Mouse (Mus musculus): ENCODE measurements around the gene Uba7.

Gene Uba7

DNA sequence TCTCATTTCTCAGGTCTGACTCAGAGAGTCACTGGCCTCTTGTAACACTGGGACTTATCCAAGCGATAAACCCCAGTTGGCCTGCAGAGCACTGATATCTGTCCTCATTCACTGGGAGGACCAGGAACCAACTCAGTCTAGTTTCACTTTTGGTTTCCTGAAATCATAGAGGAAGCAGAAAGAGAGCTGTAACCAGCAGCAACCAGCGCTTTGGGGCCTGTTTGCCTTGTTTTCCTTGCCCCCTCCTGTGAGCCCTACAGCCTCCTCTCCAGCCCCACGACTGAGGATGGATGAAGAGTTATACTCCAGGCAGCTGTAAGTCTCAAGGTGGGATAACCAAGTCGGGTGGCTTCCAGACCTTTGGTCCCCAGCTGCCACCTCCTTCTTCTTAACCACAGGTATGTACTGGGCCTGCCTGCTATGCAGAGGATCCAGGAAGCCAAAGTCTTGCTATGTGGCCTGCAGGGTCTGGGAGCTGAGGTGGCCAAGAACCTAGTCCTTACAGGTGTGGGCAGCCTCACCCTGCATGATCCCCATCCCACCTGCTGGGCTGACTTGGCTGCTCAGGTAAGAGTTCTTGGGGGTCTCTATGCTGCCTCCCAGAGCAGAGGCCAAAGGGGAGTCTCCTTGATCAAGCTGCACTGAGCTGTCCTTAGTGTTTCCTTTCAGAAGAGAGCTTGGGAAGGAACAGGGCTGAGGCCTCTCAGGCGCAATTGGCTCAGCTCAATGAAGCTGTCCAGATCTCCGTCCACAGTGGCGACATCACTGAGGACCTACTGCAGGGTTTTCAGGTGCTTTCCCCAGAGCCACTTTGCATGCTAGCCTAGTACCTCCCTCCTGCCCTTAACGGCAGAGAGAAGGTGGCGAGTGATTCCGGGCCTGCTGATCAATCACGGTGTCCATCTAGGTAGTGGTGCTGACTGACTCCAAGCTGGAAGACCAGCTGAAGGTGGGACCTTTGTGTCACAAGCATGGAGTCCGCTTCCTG is at the start of gene Uba7:
TSS of gene Uba7 (plus strand) at position 107 of the 988 bp plus-strand sequence.
- DNase-seq (ENCODE audit: low spot score), result no peak

DNA sequence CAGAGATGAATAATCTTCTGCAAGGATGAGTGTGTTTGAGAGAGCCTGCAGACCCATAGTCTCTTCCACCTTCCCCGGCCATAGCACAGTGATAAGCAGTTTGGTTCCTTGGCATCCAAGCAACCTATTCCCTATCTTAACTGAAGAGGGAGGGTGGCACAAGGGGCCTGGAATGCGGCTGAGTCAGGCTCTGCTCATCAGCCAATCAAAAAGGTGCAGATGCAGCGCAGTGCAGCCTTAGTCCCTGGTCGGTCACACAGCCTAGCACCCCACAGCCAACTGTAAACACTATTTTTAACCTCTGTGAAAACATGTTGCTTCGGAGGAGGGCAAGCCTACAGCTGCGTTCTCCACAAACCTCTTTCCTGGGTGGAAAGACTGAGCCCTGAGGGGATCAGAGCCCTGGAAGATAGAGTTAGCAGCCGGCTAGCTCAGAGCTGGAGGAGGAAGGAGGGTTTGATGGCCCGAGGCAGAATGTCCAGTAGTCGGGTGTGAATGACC is 48.3 kb upstream of the Uba7 start:
- DNase-seq (ENCODE audit: low spot score), result no peak

DNA sequence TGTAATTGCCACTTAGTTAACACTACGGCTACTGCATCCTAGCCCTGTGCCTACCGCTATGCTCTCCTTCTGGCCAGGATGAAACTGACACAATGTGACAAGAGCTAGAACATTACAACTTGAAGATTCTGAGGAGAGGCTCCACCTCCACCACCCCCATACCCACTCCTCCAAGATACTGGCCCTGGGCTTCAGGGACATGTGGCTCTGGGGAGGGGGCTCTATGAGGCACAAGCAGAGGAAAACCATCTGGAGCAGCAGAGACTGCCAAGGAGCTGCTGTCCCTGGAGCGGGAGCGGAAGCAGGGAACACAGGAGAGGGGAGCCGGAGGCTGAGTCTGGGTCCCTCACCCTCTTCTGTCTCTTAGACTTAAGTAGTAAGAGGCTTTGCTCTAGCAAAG is 47.6 kb upstream of the Uba7 start:
- no peak for DNase-seq (ENCODE audit: low spot score)

DNA sequence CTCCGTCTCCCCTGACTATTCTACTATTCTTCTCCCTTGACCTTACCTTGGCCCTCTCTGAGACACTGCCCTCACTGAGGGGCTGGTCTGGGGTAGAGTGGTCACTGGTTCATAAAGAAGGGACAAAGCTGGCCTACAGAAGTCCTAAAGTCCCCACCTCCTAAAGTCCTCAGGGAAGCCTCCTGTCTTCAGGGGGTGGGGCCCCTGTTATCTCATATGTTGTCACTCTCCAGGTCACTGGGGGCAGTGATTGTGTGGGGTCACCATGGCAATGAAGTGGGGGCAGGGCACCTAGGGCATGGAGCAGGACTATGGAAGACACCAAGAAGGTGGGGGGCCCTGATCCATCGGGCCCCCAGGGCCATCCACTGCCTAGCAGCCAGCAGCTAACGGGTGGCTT is 47.1 kb upstream of the Uba7 start, which contains the start of gene Actl11:
TSS of gene Actl11 (plus strand) at position 301 of the 400 bp plus-strand sequence.
- DNase-seq (ENCODE audit: low spot score), result no peak

DNA sequence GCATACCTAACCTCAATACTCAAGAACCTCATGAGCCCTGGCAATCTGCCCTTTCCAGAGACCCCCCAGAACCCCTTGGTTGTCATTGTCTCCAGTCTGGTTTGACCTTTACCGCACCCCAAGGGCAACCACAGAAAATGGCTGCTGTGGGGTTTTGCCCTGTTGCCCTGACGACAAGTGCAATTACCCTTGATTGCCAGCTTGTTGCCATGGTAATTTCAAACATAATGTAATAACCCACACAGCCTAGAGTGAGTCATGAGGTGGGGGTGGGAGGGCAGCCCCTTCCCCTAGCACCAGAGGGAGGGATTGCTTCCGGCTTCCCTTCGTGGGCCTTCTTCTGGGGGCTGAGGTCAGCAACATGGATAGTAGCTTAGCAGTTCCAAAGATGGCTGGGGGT is 43.1 kb upstream of the Uba7 start:
- no peak for DNase-seq (ENCODE audit: low spot score)

DNA sequence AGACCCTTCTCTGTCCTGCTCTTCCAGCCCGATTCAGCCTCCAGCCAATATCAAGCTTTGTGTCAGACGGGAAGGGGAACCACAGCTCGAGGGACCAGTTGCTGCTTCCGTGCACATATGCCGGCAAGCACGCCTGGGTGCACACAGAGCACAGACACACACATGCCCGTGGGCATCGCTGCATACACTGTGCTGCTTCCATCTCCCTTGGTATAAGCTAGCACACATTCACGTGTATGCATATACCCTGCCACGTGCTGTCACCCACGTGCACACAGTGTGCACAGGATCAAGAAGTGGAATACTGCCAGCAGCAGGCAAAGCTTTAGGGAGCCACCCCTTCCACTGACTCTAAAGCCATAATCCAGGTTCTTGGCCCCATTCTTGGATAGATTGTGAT is 41.2 kb upstream of the Uba7 start:
- DNase-seq (ENCODE audit: low spot score), result no peak

DNA sequence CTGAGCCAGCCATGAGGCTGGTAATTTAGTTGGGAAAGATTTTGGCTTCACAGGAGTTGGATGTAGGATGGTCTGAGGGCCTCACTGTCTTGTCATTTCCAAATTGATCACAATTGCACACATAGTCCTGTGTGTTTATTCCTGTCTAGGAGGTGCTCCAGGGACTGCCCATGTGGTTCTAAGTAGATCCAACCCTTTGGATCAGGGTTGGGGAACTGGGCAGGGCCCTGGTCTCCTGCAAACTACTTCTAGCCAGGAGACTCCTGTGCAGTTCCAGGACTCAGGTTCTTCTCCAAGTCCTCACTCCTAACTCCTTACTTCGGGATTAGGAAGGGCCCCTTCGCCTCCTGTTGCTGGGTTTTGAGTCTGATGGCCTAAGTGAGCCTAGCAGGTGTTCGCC is 39.9 kb upstream of the Uba7 start, which contains the start of gene Camkv:
TSS of gene Camkv (plus strand) at position 301 of the 400 bp plus-strand sequence.
- DNase-seq (ENCODE audit: low spot score), result no peak

DNA sequence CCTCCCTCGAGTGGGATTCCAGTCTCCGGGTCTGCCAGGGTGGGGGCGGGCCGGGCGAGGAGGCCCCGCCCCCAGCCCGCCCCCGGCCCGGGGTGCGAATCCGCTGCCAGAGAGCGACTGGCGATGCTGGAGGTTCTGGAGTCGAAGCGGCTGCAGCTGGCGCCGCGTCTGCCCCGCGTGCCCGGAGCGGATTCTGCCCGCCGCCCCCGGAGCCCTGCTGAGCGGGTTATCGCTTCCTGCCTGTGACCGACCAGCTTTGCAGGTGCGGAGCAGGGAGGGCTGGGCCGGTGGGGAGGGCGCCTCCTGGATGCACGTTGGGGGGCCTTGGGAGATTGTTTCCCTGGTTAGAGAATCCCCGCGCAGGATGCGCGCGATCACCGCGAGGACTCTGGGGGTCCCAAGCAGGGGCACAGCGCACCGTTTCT is 39.5 kb upstream of the Uba7 start:
- DNase-seq (ENCODE audit: low spot score), result no peak

DNA sequence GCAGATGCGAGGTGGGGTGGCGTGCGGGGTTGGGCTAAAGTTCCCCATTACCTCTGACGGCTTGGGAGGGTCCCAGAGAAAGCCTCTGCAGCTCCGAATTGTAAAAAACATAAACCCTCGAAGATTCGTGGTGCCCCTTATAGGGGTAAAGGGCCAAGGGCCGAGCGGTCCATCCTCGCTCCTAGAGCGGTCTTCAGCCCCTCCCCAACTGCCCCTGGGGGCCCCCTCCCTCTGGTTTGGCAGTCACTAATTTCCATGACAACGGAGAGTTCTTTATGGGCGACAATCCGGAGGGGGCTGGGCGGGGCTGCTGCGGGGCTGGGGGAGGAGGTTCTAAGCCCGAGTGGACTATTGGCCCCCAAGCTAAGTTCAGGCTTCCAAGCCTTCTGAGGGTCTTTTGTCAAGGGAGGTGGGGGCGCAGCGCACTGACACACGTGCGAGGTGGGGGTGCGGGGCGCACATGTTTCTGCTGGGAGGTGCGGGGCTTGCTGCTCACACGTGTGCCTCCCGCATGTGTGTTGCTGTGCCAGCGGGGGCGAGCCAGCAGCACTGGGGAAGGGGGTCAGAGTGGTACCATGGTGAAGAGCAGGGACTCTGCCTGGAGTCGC is 39.0 kb upstream of the Uba7 start:
- DNase-seq (ENCODE audit: low spot score), result no peak

DNA sequence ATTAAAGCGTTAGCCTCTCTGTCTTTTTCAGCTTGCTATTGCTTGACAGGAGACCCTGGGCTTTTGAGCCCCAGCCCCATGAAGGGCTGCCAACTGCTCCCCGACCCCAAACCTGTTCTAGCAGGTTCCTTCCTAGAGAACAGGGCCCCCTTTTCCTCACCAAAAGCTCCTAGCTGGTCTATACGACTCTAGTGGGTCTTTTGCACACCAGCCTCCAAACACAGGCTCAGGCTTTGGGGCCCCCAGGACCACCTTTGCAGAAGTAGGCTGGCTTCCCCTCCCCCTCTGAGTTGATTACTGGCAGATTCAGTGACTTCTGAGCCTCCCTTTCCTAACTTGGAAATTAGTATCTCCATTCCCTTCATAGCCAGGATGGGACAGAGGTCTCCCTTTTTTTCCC is 38.5 kb upstream of the Uba7 start:
- DNase-seq (ENCODE audit: low spot score), result no peak

DNA sequence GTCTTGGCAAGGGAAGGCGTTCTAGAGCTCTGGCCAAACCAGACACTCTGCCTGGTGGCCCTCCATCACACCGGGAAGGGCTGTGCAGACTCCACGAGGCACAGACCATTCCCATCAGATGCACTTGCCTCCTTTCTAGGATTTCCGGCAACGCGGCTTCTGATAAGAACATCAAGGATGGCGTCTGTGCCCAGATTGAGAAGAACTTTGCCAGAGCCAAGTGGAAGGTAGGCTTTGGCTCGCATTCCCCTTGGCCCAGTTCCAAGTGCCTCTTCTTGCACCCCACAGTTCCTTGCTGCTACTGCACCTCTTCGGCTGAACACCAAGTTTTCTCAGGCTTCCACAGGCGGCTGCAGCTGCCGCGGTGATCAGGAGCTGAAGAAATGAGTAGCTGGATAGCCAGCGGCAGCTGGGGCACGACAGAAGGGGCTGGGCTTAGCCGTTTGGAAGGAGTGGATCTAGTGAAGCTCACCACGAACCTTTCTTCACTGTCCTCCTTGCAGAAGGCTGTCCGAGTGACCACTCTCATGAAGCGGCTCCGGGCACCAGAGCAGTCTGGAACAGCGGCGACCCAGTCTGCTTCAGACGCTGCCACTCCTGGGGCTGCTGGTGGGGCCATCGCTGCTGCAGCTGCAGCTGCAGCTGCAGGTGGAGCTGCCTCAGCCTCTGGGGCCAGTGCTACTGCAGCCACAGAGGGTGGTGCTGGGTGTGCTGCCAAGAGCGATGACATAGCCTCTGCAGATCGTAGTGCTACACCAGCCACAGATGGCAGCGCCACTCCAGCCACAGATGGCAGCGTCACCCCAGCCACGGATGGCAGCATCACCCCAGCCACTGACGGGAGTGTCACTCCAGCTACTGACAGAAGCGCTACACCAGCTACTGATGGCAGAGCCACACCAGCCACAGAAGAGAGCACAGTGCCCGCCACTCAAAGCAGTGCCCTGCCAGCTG is 27.8 kb upstream of the Uba7 start:
- DNase-seq (ENCODE audit: low spot score), result no peak

DNA sequence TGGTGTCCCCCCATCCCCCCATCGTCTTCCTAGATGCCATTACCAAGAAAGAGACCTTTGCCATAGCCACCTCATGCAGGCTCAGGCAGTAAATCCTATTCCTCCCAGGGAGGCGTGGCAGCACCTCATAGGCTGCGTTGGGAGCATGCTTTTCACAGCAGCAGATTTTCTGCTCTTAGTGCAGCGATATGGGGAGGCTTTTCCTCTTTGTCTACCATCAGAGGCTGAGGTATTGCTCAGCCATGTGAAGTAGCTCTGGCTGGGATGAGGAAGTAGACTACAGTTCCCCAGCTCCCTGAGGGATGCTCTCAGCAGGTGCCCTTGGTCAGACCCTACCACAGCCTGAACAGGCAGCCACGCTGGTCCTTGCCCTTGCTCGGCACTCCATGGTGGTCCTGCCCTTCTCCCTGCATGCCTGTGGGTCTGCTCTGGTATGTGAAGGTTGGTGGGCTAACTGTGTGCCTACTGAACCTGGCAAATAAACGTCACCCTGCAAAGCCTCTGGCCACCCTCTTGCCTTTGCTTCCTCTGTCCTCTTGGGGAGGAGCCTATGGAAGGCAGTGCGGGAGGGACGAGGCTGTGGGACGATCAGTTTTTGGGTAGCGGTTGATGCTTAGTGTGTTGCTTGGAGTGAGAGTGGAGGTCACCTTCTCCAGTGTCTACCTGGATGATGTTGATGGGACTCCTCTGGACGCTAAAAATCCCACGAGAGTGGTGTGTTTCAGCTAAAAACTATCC is 26.0 kb upstream of the Uba7 start:
- no peak for DNase-seq (ENCODE audit: low spot score)

DNA sequence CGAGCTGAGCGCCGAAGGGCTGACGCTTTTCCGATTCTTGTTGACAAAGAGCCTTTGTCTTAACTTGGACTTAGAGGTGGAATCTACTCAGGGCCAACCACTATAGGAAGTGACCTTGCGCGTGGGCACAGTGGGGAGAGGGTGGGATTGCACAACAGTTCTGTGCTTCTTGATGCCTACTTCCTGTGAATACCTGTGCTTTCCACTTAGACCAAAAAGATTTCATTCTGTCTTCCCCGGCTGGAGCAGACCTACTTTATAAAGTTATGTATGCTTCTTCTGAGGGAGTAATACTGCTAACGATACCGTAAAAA is 25.4 kb upstream of the Uba7 start, which contains the start of gene Traip:
TSS of gene Traip (plus strand) at position 215 of the 314 bp plus-strand sequence.
- DNase-seq (ENCODE audit: low spot score), result no peak

DNA sequence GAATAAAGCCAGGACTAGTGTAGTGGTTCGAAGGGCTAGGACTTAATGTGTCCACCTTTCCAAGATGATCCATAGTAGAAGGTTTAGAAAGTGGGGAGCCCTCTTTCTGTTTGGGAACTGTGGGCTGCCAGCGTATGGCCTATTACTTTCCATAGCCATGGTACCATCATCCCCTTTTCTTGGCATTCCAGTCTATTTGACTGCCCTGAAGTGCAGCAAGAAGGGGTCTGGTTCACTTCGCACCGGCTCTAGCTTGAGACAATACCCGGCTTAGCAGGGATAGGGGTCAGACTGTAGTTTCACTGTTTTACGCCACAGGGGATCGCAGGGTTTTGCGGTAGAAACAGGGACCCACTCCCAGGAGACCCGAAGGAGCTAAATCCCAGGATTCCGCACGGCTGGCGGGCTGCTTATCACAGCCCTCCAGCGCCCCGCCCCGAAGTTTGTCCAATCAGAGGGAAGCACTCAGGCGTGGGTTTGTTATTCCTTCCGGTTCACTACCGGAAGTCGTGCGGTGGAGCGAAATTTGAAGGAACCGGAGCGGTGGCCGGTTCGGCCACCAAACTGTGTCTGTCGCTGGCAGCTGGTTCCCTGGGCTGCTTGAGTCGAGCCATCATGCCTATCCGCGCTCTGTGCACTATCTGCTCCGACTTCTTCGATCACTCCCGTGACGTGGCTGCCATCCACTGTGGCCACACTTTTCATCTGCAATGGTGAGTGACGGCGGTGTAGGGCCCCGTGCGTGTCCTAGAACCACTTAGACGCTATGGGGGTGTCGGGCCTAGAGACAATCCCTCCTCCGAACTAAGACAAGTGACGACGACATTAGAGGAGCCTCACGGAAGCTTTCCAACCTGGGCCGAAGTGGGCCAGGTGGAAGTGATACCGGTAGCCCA is 24.6 kb upstream of the Uba7 start:
- DNase-seq (ENCODE audit: low spot score), result peak; percentile 95

DNA sequence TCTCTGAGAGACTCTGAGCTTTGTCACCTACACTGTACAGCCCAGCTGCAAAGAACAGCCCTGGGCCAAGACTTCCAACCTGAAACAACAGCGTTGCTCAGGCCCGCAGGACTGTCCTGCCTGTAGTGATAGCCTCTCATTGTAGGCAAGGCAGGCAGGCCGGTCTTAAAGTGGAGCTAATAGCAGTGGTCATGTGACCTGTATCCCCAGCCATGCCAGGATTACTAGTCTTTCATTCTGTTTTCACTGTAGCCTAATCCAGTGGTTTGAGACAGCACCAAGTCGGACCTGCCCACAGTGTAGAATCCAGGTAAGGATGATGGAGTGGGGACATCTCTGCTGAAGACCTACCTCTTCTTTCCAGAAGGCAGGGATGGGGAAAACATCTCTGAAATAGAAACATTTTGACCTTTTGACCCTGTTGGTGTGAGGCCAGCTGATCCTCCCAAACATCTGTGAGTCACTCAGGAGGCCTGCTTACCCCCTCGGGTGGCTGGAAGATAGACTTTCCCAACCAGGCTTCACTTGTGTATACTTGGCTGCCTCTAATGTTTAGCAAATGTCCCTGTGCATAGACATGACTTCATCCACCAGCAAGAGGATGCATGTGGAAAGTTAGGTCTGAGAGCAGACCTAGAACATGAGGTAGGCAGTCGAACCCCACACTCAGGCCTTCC is 19.6 kb upstream of the Uba7 start:
- no peak for DNase-seq (ENCODE audit: low spot score)

DNA sequence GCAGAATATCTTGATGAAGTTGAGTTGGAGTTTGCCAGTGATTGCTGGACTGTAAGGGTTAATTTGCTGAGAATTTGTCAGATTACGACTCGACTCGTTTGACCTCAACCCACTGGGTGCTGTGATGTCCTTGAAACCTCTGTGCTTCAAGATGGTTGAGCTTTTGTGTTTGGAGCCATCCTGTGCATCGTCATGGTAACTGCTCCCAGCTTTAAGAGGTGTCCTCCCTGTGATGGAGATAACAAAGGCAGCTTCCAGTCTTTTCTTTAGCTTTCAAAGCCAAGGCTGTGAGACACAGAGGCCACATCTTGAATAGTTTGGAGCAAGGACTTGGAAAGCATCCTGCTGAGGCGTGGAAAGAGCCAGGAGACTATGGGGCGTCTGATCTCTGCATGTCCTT is 18.2 kb upstream of the Uba7 start:
- no peak for DNase-seq (ENCODE audit: low spot score)

DNA sequence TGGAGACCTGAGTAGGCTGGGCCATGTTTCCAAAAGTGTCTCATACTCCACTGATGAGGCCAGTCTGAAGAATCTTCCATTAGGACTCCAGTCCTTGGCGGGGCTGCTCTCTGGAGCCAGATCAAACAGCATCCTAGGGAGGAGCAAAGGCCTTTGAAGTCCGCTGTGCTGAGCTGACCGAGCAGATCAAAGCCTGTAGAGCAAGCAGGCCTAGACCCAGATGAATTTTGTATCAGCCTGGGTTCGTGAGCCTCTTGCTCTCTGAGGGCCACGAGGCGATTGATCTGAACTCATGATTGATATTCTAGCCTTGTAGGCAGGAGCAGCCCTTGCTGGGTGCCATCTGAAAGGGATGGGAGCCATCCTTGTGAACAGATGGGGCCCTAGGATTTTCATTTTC is 15.4 kb upstream of the Uba7 start:
- no peak for DNase-seq (ENCODE audit: low spot score)

DNA sequence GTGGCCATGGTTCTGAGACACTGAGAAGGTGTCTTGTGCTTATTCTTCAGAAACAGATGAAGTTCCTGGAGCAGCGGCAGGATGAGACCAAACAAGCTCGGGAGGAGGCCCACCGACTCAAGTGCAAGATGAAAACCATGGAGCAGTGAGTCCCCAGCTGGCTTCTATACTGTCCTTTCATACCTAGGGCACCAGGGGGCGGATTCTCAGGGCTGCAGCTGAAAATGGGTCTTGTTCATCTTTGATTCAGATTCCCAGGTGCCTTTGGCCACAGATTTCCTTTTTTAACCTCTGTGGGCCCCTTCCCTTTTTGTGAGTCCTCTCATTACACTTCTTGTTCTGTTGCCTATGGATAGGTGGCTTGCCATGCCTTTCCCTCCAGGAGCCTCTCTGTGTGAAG is 14.4 kb upstream of the Uba7 start:
- no peak for DNase-seq (ENCODE audit: low spot score)

DNA sequence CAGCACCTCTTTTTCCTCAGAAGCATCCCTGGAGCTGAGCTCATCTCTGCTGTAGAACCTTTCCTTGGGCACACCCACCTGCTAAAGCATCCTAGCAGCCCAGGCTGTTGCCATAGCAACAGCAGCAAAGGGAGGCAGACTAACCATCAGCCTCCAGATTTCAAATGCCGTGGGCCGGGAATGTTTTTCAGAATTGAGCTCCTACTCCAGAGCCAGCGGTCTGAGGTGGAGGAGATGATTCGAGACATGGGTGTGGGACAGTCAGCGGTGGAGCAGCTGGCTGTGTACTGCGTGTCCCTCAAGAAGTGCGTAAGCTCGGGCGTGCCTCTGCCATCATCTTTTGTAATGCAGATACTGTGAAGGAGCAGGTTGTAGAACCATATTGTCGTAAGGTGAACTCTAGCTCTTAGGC is 13.9 kb upstream of the Uba7 start:
- no peak for DNase-seq (ENCODE audit: low spot score)

DNA sequence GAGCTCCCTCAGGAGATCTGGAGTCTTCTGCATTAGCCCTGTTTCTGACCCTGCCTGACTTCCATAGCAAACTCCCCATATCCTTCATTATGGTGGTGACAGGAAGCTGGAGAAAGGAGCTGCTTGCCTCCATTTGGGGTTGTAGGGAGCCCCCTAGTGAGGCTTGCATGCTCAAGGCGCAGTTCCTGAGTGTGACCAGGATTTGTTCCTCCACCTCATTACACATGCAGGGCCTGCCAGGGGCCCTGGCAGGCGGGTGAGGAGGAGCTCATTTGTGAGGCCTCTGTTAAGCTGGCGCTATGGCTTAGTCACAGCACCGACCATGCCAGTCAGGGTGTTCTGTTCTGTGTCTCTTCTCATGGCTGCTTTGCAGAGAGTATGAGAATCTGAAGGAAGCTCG is 13.4 kb upstream of the Uba7 start:
- DNase-seq (ENCODE audit: low spot score), result no peak
